Mouse (Mus musculus) lung, embryonic 16.5 days (tissue): ENCODE data around the gene Olfr1009. TPM values are rescaled to one million over a fixed set of nuclear protein-coding genes. Genes with fewer than 3 reads are reported as not detected.

ENCODE experiments used
- polyA plus RNA-seq: library from polyadenylated mRNA; unstranded; fragments of >200 nt; fragmentation: Nextera tagmentation; extraction: Ambion mirVana; gene quantifications from 2 replicates; pipeline ENCODE4 v1.2.1, GENCODE M21; 2015

The Olfr1009 gene
- polyA plus RNA-seq, 1 experiment from 2014 or later, result not detected

Other genes with a start within 250 kb of the Olfr1009 start
- 0.41 and 0.50 TPM in 2 replicates for gene 4833423E24Rik, start 196.4 kb upstream of the Olfr1009 start, polyA plus RNA-seq
- not detected in 2 replicates for gene Olfr996, start 136.2 kb upstream of the Olfr1009 start, polyA plus RNA-seq
- gene Olfr998, start 126.5 kb upstream of the Olfr1009 start, polyA plus RNA-seq, result not detected in 2 replicates
- not detected in 2 replicates for gene Olfr1000, start 103.5 kb upstream of the Olfr1009 start, polyA plus RNA-seq
- gene Olfr1002, start 64.7 kb upstream of the Olfr1009 start, polyA plus RNA-seq, result not detected in 2 replicates
- not detected in 2 replicates for gene Olfr154, start 51.0 kb upstream of the Olfr1009 start, polyA plus RNA-seq
- not detected in 2 replicates for gene Olfr1006, start 36.7 kb upstream of the Olfr1009 start, polyA plus RNA-seq
- gene Olfr1008, start 26.0 kb upstream of the Olfr1009 start, polyA plus RNA-seq, result not detected in 2 replicates
- gene Olfr1012, start 47.3 kb downstream of the Olfr1009 start, polyA plus RNA-seq, result not detected in 2 replicates
- gene Olfr1013, start 51.7 kb downstream of the Olfr1009 start, polyA plus RNA-seq, result not detected in 2 replicates
- gene Olfr1014, start 57.3 kb downstream of the Olfr1009 start, polyA plus RNA-seq, result not detected in 2 replicates
- not detected in 2 replicates for gene Olfr1015, start 66.6 kb downstream of the Olfr1009 start, polyA plus RNA-seq
- not detected in 2 replicates for gene Olfr1016, start 87.1 kb downstream of the Olfr1009 start, polyA plus RNA-seq
- not detected in 2 replicates for gene Olfr1018, start 103.1 kb downstream of the Olfr1009 start, polyA plus RNA-seq
- not detected in 2 replicates for gene Olfr1019, start 130.1 kb downstream of the Olfr1009 start, polyA plus RNA-seq
- not detected in 2 replicates for gene Olfr1020, start 131.6 kb downstream of the Olfr1009 start, polyA plus RNA-seq
- gene Olfr1022, start 153.2 kb downstream of the Olfr1009 start, polyA plus RNA-seq, result not detected in 2 replicates
- gene Olfr1023, start 170.2 kb downstream of the Olfr1009 start, polyA plus RNA-seq, result not detected in 2 replicates
- gene Olfr1024, start 189.6 kb downstream of the Olfr1009 start, polyA plus RNA-seq, result not detected in 2 replicates
- gene Olfr1025-ps1, start 199.8 kb downstream of the Olfr1009 start, polyA plus RNA-seq, result not detected in 2 replicates
- not detected in 2 replicates for gene Olfr1026, start 206.1 kb downstream of the Olfr1009 start, polyA plus RNA-seq
- gene Olfr1028, start 235.0 kb downstream of the Olfr1009 start, polyA plus RNA-seq, result not detected in 2 replicates